Mouse (Mus musculus): ENCODE results near the gene Rad51c.

DNA sequence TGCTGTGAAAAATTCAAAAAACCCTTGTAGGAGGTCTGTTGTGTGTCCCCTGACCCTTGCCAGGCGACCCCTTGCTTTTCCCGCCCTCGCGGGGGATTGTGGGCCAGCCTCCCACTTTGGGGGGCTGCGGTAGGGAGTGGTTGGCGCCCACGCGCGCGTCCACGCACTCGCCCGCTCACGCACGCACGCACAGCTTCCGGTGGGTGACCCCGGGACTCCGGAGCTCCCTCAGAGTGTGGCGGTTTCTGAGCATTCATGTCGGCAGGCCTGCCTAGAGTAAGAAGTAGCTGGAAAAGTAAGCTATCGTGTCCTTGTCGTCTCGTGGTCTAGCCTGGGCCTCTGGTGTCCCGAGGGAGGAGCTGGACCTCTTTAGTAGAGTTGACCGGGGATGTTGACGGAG is at the start of gene Rad51c, which contains the start of gene Tex14:
- TF ChIP-seq E2F4 (IDR thresholded peaks at IDR 0.05; ENCODE audit: insufficient replicate concordance, low read depth, low read length) (no peak), EP300 (IDR thresholded peaks at IDR 0.05; ENCODE audit: low read length) (no peak), MYC (IDR thresholded peaks at IDR 0.05; ENCODE audit: low read depth, low read length) (no peak), SIN3A (IDR thresholded peaks at IDR 0.05; ENCODE audit: low read length) (no peak), CTCF (conservative IDR thresholded peaks at IDR 0.05 in 1 of 2, IDR thresholded peaks at IDR 0.05 in 1 of 2; ENCODE audit: low read depth in 2 of 2, low read length in 2 of 2) (no peak), POLR2A (IDR thresholded peaks at IDR 0.05; ENCODE audit: low read depth, low read length) (no peak), KAT2A (IDR thresholded peaks at IDR 0.05; ENCODE audit: insufficient replicate concordance, low read length) (no peak), MAX (IDR thresholded peaks at IDR 0.05; ENCODE audit: low read length) (no peak), NRF1 (IDR thresholded peaks at IDR 0.05; ENCODE audit: low read depth, low read length) (no peak)
